Mouse (Mus musculus) heart, adult 2 months (tissue): ENCODE data around the gene Lrrc49.

ENCODE experiments used
- CTCF ChIP-seq: fragments of 200-600 bp; IDR thresholded peaks from 2 replicates; pipeline ENCODE4 v1.8.1; 2022; ENCODE audit warnings: antibody characterized with exemption, mild to moderate bottlenecking, moderate library complexity
- EP300 ChIP-seq: fragments of 200-500 bp; IDR thresholded peaks from 2 replicates; pipeline ENCODE4 v1.6.1; 2011; ENCODE audit warnings: low read depth, low read length, control low read depth; ENCODE audit not compliant: insufficient read depth
- POLR2A ChIP-seq: fragments of 200-500 bp; IDR thresholded peaks from 2 replicates; pipeline ENCODE4 v1.6.1; 2011; ENCODE audit warnings: mild to moderate bottlenecking, low read depth, low read length, control low read depth; ENCODE audit not compliant: insufficient read depth

- TF ChIP-seq CTCF, result no peak
- TF ChIP-seq EP300, result no peak
- TF ChIP-seq POLR2A, result no peak
Observed at GRCm38 (mm10) chr9:60696271-60696985, 8.5 kb upstream of the Lrrc49 start.
